Mouse (Mus musculus) liver, embryonic 14.5 days (tissue): ENCODE results near the gene Ankrd23.

Experiments used
- CTCF ChIP-seq: IDR thresholded peaks from 2 replicates; pipeline ENCODE4 v1.5.1; 2016; ENCODE audit warnings: antibody characterized with exemption, low read depth, control low read depth
- EP300 ChIP-seq: IDR thresholded peaks from 2 replicates; pipeline ENCODE4 v1.6.1; 2016; ENCODE audit warnings: antibody characterized with exemption, low read depth

GRCm38 (mm10) chr1:36493299-36493698 is 43.4 kb downstream of the Ankrd23 start:
- TF ChIP-seq CTCF (no peak), EP300 (no peak)
